Mouse (Mus musculus) ES-Bruce4 (cell line): ENCODE data around the gene Hist2h2aa1. TPM values are rescaled to one million over a fixed set of nuclear protein-coding genes. Genes with fewer than 3 reads are reported as not detected.
"Not testable (repeated sequence)": the region's sequence is repeated elsewhere in the genome, so short reads cannot be mapped to it uniquely, and the experiment has no call there.

ENCODE experiments used
- H3K27ac ChIP-seq: 2 replicates; pipeline ENCODE4 v1.5.1; 2012; ENCODE audit warnings: low read length, inconsistent platforms; ENCODE audit not compliant: insufficient read depth
- H3K27me3 ChIP-seq: 2 replicates; pipeline ENCODE4 v1.6.1; 2012; ENCODE audit warnings: mild to moderate bottlenecking, low read length, inconsistent platforms; ENCODE audit not compliant: control insufficient read depth, poor library complexity, insufficient read depth, severe bottlenecking
- H3K36me3 ChIP-seq: 2 replicates; pipeline ENCODE4 v1.6.1; 2012; ENCODE audit warnings: inconsistent platforms, mild to moderate bottlenecking, low read length, moderate library complexity; ENCODE audit not compliant: control insufficient read depth, poor library complexity, insufficient read depth, severe bottlenecking
- H3K4me1 ChIP-seq: one replicate; pipeline ENCODE4 v1.8.1; 2011; ENCODE audit warnings: low read length; ENCODE audit not compliant: control insufficient read depth, insufficient read depth
- H3K4me3 ChIP-seq: 2 replicates; pipeline ENCODE4 v1.5.1; 2011; ENCODE audit warnings: low read depth, mild to moderate bottlenecking, low read length
- H3K9ac ChIP-seq: 2 replicates; pipeline ENCODE4 v1.6.1; 2012; ENCODE audit warnings: low read depth, mild to moderate bottlenecking, inconsistent platforms; ENCODE audit not compliant: poor library complexity, severe bottlenecking
- H3K9me3 ChIP-seq: replicated peaks from 2 replicates; pipeline ENCODE4 v1.6.1; 2012; ENCODE audit warnings: mild to moderate bottlenecking, low read length, inconsistent platforms; ENCODE audit not compliant: control insufficient read depth, poor library complexity, insufficient read depth, severe bottlenecking
- CTCF ChIP-seq: IDR thresholded peaks from one replicate; pipeline ENCODE4 v1.8.1; 2011; ENCODE audit warnings: low read depth, low read length
- EP300 ChIP-seq: IDR thresholded peaks from 2 replicates; pipeline ENCODE4 v1.6.1; 2011; ENCODE audit warnings: low read depth, low read length; ENCODE audit not compliant: insufficient read depth
- POLR2A ChIP-seq: IDR thresholded peaks from one replicate; pipeline ENCODE4 v1.8.1; 2011; ENCODE audit warnings: low read length; ENCODE audit not compliant: insufficient read depth
- polyA plus RNA-seq: library from polyadenylated mRNA; stranded (reverse); fragments of >200 nt; gene quantifications from 2 replicates; pipeline ENCODE4 v1.2.4, GENCODE M21; 2011; ENCODE audit warnings: low read depth; ENCODE audit not compliant: missing spikeins, insufficient read depth, insufficient read length

Gene Hist2h2aa1
- polyA plus RNA-seq, 1 experiment, result not detected

DNA sequence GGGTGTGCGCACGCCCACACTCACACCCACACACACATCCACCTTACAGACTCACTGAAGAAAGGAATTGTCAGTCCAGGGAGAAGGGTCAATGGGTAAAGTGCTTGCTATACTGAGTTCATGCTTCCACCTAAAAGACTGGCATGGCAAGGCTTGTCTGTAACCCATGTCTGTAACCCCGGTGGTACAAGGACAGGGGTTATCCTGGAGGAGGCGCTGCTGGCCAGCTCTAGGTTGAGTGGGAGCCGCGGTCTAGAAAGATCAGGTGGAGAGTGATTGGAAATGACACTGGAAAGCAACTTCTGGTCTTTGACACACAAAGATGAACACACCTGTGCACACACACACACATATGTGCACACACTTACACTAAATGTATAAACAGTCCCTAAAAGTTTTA is 35.4 kb downstream of the Hist2h2aa1 start:
- Histone ChIP-seq H3K27ac (no peak overlapping the region), H3K36me3 (no peaks in the 10 kb centered on the region), H3K4me1 (peaks cover 3% of the 10 kb centered on the region), H3K9me3 (no peaks in the 10 kb centered on the region), H3K27me3 (no peaks in the 10 kb centered on the region), H3K9ac (no peak overlapping the region), H3K4me3 (no peak overlapping the region)
- no peak for TF ChIP-seq EP300
- TF ChIP-seq CTCF, result peak; percentile 66

DNA sequence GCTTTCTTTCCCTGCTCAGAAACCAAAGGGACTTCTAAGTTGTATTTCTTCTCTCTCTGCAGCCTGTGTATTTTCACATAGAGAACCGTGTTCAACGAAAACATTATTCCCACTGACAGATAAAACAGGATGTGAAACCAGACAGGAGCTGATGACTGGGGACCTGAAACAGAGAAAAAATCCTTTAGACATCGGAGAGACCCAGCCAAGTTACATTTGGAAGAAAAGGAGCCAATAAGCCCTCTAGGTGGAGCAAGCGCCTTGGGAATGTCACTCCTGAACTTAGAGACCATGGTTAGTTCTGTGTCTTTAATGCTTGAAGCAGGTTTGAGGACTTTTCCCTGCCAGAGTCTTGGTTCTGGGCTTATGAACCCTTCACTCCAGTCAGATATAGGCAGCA is 39.2 kb downstream of the Hist2h2aa1 start:
- Histone ChIP-seq H3K27ac (no peak overlapping the region), H3K27me3 (no peaks in the 10 kb centered on the region), H3K9me3 (no peaks in the 10 kb centered on the region), H3K4me3 (no peak overlapping the region), H3K9ac (peak overlapping the region; percentile 20; the same call in 1 of the 2 replicates), H3K36me3 (no peaks in the 10 kb centered on the region), H3K4me1 (peaks cover 3% of the 10 kb centered on the region)
- TF ChIP-seq EP300 (no peak), CTCF (no peak), POLR2A (no peak)

DNA sequence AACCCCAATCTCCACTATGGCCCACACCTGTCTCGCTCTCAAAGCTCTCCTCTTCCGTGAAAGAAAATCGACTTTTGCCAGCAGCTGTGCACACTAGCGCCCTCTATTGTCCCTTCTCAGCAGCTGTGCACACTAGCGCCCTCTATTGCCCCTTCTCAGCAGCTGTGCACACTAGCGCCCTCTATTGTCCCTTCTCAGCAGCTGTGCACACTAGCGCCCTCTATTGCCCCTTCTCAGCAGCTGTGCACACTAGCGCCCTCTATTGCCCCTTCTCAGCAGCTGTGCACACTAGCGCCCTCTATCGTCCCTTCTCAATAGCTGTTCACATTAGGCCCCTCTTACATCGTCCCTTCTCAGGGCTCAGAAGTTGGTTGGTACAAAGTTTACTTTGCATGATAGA is 42.0 kb downstream of the Hist2h2aa1 start:
- not testable (repeated sequence) for H3K27me3 ChIP-seq, H3K9ac ChIP-seq, H3K4me1 ChIP-seq, H3K27ac ChIP-seq, H3K36me3 ChIP-seq, H3K4me3 ChIP-seq, H3K9me3 ChIP-seq
- peak; percentile 81 for TF ChIP-seq CTCF

DNA sequence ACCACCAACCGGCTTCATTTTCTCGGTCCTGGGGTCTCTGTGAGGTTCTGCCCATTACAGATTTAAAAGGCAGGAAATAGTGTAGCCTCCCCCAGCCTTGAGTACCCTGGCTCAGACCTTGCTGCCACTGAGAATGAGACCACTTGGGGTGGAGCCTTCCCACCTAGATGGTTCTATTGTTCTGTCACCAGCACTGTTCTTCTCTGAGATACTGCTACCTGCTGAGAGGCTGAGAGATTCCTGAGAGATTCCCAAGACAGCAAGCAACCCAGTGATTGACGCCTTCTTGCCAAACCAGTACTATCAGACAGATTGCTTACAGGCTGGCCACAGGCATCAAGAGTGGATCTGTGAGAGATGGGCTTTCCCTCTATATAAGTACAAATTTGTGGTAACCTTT is 43.9 kb downstream of the Hist2h2aa1 start:
- H3K36me3 ChIP-seq, result no peaks in the 10 kb centered on the region
- H3K9me3 ChIP-seq, result no peaks in the 10 kb centered on the region
- H3K4me3 ChIP-seq, result no peak overlapping the region
- H3K27ac ChIP-seq, result no peak overlapping the region
- TF ChIP-seq POLR2A (no peak), CTCF (no peak), EP300 (no peak)
- no peaks in the 10 kb centered on the region for H3K27me3 ChIP-seq
- no peaks in the 10 kb centered on the region for H3K4me1 ChIP-seq
- no peak overlapping the region for H3K9ac ChIP-seq

DNA sequence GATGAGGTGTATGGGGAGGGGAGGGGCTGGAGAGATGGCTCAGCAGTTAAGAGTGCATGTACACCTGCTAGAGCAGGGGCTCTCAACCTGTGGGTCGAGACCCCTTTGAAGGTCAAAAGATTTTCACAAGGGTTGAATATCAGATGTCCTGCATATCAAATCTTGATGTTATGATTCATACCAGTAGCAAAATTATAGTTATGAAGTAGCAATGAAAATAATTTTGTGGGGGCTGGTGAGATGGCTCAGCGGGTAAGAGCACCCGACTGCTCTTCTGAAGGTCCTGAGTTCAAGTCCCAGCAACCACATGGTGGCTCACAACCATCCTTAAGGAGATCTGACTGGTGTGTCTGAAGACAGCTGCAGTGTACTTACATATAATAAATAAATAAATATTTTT is 45.4 kb downstream of the Hist2h2aa1 start:
- not testable (repeated sequence) for H3K4me3 ChIP-seq, H3K9ac ChIP-seq, H3K4me1 ChIP-seq, H3K36me3 ChIP-seq, H3K27ac ChIP-seq, H3K9me3 ChIP-seq, H3K27me3 ChIP-seq

DNA sequence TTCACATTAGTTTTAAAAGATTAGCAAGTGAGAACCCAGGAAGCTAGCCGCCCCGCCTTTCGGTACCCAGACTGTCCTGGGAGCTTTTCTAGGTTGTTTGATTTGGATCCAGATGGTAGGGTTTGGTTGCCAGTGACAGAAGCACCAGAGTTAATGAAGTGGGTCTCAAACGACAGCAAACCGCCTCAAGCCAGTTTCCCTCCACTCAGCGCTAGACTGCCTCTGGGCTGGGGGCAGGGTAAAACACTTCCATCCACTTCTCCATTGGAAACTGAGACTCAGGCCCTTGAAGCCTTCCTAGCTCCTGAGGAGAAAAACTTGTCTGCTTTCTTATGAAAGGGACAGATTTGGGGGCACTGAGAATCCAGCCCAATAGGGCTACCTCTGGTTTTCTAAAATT is 47.3 kb downstream of the Hist2h2aa1 start:
- Histone ChIP-seq H3K27ac (no peak overlapping the region), H3K36me3 (no peaks in the 10 kb centered on the region), H3K9me3 (no peaks in the 10 kb centered on the region), H3K4me3 (no peak overlapping the region), H3K27me3 (no peaks in the 10 kb centered on the region), H3K9ac (no peak overlapping the region), H3K4me1 (no peaks in the 10 kb centered on the region)
- TF ChIP-seq POLR2A (no peak), CTCF (no peak), EP300 (no peak)

DNA sequence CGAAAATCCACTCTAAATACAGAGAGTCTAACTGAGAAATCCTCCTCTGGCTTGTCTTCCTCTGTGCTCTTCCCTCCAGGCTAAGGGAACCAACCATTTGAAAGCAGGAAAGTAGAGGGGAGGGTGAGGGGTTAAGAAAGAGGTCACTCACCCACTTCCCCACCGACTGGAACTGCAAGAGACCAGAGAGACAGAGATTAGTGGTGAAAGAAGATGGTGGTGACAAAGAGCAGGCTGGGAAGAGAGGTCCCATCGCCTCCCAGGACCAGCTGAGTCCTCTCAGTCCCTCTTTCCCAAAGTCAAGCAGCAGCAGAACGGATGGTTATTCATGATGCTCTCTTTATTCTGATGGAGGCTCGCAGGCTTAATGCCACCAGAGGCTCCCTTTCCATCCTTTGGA is 48.1 kb downstream of the Hist2h2aa1 start:
- no peaks in the 10 kb centered on the region for H3K27me3 ChIP-seq
- H3K4me3 ChIP-seq, result no peak overlapping the region
- no peaks in the 10 kb centered on the region for H3K36me3 ChIP-seq
- 0 out of 2 replicates have a peak, but pooled peaks cover under 1% of the 10 kb centered on the region for H3K9me3 ChIP-seq
- H3K4me1 ChIP-seq, result no peaks in the 10 kb centered on the region
- H3K27ac ChIP-seq, result no peak overlapping the region
- TF ChIP-seq POLR2A (no peak), CTCF (no peak), EP300 (no peak)
- H3K9ac ChIP-seq, result no peak overlapping the region
